Mouse (Mus musculus) heart, postnatal 36 days (tissue): ENCODE results near the gene Hist1h1c. TPM values are rescaled to one million over a fixed set of nuclear protein-coding genes. Genes with fewer than 3 reads are reported as not detected.
"Not testable (repeated sequence)": the region's sequence is repeated elsewhere in the genome, so short reads cannot be mapped to it uniquely, and the experiment has no call there.

ENCODE experiments used
- DNase-seq, 2 experiments: peaks; one replicate each; pipeline ENCODE4 v3.0.0; 2021 to 2022
- intact Hi-C: fragments of 180-260 bp; cut with DNase I; formaldehyde crosslinking; loops from one replicate; pipeline ENCODE4 v1.15.1; 2025
- total RNA-seq, 2 experiments: library from RNA; stranded (reverse); gene quantifications; 2 replicates each; pipeline ENCODE4 v1.2.3; 2021

Hist1h1c gene
- total RNA-seq, 2 experiments from 2014 or later = 186 to 225 TPM

DNA sequence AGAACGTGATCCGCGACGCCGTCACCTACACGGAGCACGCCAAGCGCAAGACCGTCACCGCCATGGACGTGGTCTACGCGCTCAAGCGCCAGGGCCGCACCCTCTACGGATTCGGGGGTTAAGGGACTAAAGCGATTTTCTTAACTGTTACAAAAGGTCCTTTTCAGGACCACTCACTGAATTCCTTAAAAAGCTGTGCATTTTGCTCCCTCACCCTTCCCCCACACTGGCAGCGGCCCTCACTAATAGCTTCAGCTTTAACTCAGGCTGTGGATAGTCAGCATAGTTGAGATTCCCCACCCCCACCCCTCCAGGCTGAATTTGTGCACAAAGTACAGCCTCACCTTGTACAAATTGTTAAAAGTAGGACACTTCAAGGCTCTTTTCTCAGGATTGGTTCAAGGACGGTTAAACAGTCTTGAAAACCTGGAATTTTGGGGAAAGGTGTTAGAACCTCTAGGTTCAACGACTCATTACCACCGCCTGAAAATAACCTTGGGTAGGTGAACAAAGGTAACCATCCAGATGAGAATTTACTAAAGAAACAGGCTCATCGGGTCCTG, 18.7 kb downstream of the Hist1h1c start:
- intact Hi-C loops = no loop called here
- DNase-seq = no peak

- no peak for DNase-seq
- intact Hi-C loops = no loop called here
Measured at GRCm38 (mm10) chr13:23757921-23758320, 19.3 kb downstream of the Hist1h1c start.

GRCm38 (mm10) chr13:23759251-23759771, 20.7 kb downstream of the Hist1h1c start:
- no peak for DNase-seq
- intact Hi-C loops = no loop called here

DNA sequence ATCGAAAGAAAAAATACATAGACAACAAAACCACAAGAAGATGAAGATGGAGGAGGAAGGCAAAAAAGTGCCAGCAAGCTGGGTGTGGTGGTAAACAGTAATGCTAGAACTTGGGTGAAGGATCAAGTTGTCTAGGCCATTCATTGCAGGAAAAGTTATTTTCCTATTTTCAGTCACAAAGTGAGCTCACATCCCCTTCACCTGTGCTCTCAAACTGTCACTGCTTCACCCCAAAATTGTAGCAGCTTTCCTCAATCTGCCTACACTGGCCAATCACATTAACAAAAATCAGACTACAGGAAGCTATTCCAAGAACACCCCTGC, 21.3 kb downstream of the Hist1h1c start:
- DNase-seq = no peak
- intact Hi-C loops = loop anchor here (5.0 to 10.0 kb wide), 2 partner anchors 138 to 395 kb away; partner anchors contain the start of genes Hist1h1e, Hist1h2be and Zfp322a

GRCm38 (mm10) chr13:23760240-23760971, 21.8 kb downstream of the Hist1h1c start:
- DNase-seq = no peak
- intact Hi-C loops = loop anchor here (5.0 to 10.0 kb wide), 2 partner anchors 138 to 396 kb away; partner anchors contain the start of genes Hist1h1e, Hist1h2be and Zfp322a

GRCm38 (mm10) chr13:23760972-23761864, 22.6 kb downstream of the Hist1h1c start, which contains the start of gene Hist1h4a:
Gene Hist1h4a, minus strand, starts transcription at chr13:23761230.
- intact Hi-C loops = loop anchor here (5.0 to 10.0 kb wide), 2 partner anchors 139 to 396 kb away; partner anchors contain the start of genes Hist1h1e, Hist1h2be and Zfp322a
- peak; percentile 95 to 96 for DNase-seq

- peak; percentile 49 to 66 for DNase-seq
- intact Hi-C loops = loop anchor here (5.0 to 10.0 kb wide), 2 partner anchors 140 to 397 kb away; partner anchors contain the start of genes Hist1h1e, Hist1h2be and Zfp322a
Measured at GRCm38 (mm10) chr13:23761871-23762821, 23.5 kb downstream of the Hist1h1c start, which contains the start of gene Hist1h3a. Gene Hist1h3a, minus strand, starts transcription at chr13:23762386.

DNA sequence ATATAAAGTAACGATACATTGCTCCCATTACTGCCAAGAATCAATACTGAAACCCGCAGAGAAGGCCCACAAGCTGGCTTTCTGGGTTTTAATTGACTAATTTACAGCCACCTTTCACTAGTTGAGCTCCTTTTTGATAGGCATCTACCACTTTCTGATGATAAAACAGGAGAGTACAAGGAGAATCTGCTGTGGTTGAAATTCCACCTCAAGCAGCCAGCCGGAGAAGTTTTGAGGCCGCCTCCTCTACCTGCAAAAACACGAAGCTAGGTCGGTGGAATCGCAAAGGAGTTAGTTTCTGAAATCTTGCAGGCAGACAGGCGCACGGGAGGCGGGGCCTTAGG, 24.6 kb downstream of the Hist1h1c start:
- DNase-seq = no peak
- intact Hi-C loops = loop anchor here (5.0 to 10.0 kb wide), 2 partner anchors 141 to 398 kb away; partner anchors contain the start of genes Hist1h1e, Hist1h2be and Zfp322a

DNA sequence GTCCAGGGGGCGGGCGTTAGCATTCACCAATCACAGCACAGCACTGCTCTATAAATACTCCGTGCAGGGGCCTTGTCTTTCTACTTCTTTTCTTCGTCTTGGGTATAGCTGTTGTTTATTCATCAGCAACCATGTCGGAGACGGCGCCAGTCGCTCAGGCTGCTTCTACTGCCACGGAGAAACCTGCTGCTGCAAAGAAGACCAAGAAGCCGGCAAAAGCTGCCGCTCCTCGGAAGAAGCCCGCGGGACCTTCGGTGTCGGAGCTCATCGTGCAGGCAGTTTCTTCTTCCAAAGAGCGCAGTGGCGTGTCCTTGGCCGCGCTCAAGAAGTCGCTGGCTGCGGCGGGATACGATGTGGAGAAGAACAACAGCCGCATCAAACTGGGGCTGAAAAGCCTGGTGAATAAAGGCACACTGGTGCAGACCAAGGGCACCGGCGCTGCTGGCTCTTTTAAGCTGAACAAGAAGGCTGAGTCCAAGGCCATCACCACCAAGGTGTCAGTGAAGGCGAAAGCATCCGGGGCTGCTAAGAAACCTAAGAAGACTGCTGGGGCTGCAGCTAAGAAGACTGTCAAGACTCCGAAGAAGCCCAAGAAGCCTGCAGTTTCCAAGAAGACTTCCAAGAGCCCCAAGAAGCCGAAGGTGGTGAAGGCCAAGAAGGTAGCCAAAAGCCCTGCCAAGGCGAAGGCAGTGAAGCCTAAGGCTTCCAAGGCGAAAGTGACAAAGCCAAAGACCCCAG, 25.1 kb downstream of the Hist1h1c start, which contains the start of gene Hist1h1a:
Hist1h1a (plus strand) TSS at position 81 of the 738 bp plus-strand sequence.
- DNase-seq = peak; percentile 74 to 81
- intact Hi-C loops = loop anchor here (5.0 to 10.0 kb wide), 2 partner anchors 141 to 399 kb away; partner anchors contain the start of genes Hist1h1e, Hist1h2be and Zfp322a

GRCm38 (mm10) chr13:23764324-23765171, 25.9 kb downstream of the Hist1h1c start:
- intact Hi-C loops = loop anchor here (5.0 to 10.0 kb wide), 2 partner anchors 142 to 400 kb away; partner anchors contain the start of genes Hist1h1e, Hist1h2be and Zfp322a
- no peak for DNase-seq

GRCm38 (mm10) chr13:23765172-23765513, 26.5 kb downstream of the Hist1h1c start:
- intact Hi-C loops = loop anchor here (10.0 kb wide), 1 partner anchor 400 kb away; the partner anchor contains the start of gene Zfp322a
- DNase-seq = no peak

- no peak for DNase-seq
- intact Hi-C loops = loop anchor here (10.0 kb wide), 1 partner anchor 402 kb away; the partner anchor contains the start of gene Zfp322a
Measured at GRCm38 (mm10) chr13:23766772-23767171, 28.2 kb downstream of the Hist1h1c start.

- DNase-seq = no peak
- intact Hi-C loops = loop anchor here (10.0 kb wide), 1 partner anchor 404 kb away; the partner anchor contains the start of gene Zfp322a
Measured at GRCm38 (mm10) chr13:23768834-23769397, 30.3 kb downstream of the Hist1h1c start.

GRCm38 (mm10) chr13:23769613-23770012, 31.0 kb downstream of the Hist1h1c start, which contains the start of gene Trim38:
Gene Trim38, plus strand, starts transcription at chr13:23769913.
- intact Hi-C loops = loop anchor here (10.0 kb wide), 1 partner anchor 405 kb away; the partner anchor contains the start of gene Zfp322a
- DNase-seq = not testable (repeated sequence)

DNA sequence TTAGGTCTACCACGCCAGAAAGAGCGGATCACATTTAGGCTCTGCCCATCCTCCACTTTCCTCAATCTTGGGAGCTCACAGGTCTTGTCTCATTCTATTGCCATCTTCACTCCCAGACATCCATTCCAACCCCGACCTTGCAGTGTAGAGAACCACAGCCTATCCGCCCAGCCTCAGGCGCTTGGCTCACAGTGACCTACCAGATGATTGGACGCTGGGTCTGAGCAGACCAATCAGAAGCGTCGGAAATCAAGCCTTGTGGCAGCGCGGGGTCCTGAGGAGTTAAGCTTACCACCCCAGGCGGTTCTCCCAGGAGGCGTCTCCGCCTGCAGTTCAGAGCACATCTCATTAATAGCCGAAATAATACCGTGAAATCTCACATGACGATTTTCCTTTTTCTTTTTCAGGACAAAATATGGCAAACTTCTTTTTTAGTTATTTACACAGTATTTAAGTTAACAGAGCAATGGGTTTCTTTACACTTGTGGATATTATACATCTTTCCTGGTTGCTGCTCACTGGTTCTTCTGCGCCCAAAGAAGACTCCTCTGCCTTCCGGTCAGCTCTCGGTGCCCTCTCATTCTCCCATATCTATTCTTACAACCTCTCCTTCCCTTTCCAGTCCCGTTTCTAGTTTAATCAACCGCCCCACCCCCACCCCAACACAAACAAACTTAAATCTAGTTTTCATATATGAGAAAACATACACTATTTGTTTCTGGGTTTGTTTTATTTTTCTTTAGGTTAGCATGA, 34.1 kb downstream of the Hist1h1c start:
- DNase-seq = peak in 1 of 2 experiments; percentile 16
- intact Hi-C loops = no loop called here

GRCm38 (mm10) chr13:23778339-23778738, 39.7 kb downstream of the Hist1h1c start:
- intact Hi-C loops = no loop called here
- DNase-seq = no peak
